Mouse (Mus musculus) intestine, embryonic 16.5 days (tissue): Measurements from ENCODE around the gene Tubb3. TPM values are rescaled to one million over a fixed set of nuclear protein-coding genes. Genes with fewer than 3 reads are reported as not detected.

Experiments
- ATAC-seq: fragments of 200-750 bp; cut with Nextera tagmentation; 2 replicates; pipeline ENCODE4 v1.8.0; 2017; ENCODE audit warnings: moderate TSS enrichment, moderate library complexity
- H3K27ac ChIP-seq: fragments of 300-500 bp; sonication (generic); 2 replicates; pipeline ENCODE4 v1.5.1; 2014; ENCODE audit warnings: mild to moderate bottlenecking, low read length
- H3K27me3 ChIP-seq: fragments of 300-500 bp; sonication (generic); replicated peaks from 2 replicates; pipeline ENCODE4 v1.6.1; 2014; ENCODE audit warnings: low read length, control low read depth, mixed read lengths; ENCODE audit not compliant: control insufficient read depth, insufficient read depth
- H3K36me3 ChIP-seq: fragments of 300-500 bp; sonication (generic); 2 replicates; pipeline ENCODE4 v1.6.1; 2014; ENCODE audit warnings: low read length, control low read depth; ENCODE audit not compliant: control insufficient read depth, insufficient read depth
- H3K4me1 ChIP-seq: fragments of 300-500 bp; sonication (generic); 2 replicates; pipeline ENCODE4 v1.6.1; 2014; ENCODE audit warnings: low read length, control low read depth, mixed read lengths; ENCODE audit not compliant: control insufficient read depth, insufficient read depth
- H3K4me2 ChIP-seq: fragments of 300-500 bp; sonication (generic); 2 replicates; pipeline ENCODE4 v1.6.1; 2014; ENCODE audit warnings: low read depth, low read length, control low read depth
- H3K4me3 ChIP-seq: fragments of 300-500 bp; sonication (generic); 2 replicates; pipeline ENCODE4 v1.5.1; 2014; ENCODE audit warnings: mild to moderate bottlenecking, low read length
- H3K9ac ChIP-seq: fragments of 300-500 bp; sonication (generic); 2 replicates; pipeline ENCODE4 v1.6.1; 2014; ENCODE audit warnings: low read depth, low read length
- H3K9me3 ChIP-seq: fragments of 300-500 bp; sonication (generic); 2 replicates; pipeline ENCODE4 v1.6.1; 2016; ENCODE audit warnings: low read length, control low read depth; ENCODE audit not compliant: control insufficient read depth
- WGBS: fragments of 180-500 bp; shearing (Covaris S2); extraction: QIAGEN DNeasy Blood & Tissue Kit; methylation state at CpG from one replicate; pipeline ENCODE4 v1.1.7; 2014; 5-methylcytosine and 5-hydroxymethylcytosine counted together
- polyA plus RNA-seq: library from polyadenylated mRNA; unstranded; fragments of >200 nt; fragmentation: Nextera tagmentation; extraction: Ambion mirVana; gene quantifications from 2 replicates; pipeline ENCODE4 v1.2.1, GENCODE M21; 2015

The Tubb3 gene
- polyA plus RNA-seq = 45.6 and 52.6 TPM in 2 replicates

DNA sequence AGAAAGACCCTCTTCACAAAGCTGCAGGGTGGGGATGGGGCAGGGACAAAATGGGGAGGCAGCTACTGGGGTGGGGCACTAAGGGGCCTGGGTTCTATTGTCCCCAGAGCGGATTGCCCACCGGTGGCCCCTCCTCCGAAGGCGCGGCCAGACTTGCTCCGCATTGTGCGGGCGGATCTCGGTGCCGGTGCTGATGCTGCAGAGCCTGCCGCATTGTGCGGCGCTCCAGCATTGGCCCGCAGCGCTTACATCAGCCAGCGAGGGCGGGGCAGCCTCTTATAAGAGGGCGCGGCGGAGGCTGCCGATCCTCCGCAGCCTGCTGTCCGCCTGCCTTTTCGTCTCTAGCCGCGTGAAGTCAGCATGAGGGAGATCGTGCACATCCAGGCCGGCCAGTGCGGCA lies at the start of gene Tubb3:
Gene Tubb3, plus strand, starts transcription at position 179 of the 400 bp plus-strand sequence.
- H3K4me3 ChIP-seq = peak within 1 kb of the TSS; percentile 35
- H3K9ac ChIP-seq = peak within 1 kb of the TSS; percentile 14; the same call in 1 of the 2 replicates
- no peaks in the 10 kb centered on the region for H3K9me3 ChIP-seq
- ATAC-seq = peak; percentile 77
- H3K4me1 ChIP-seq = peaks cover 11% of the 10 kb centered on the region
- H3K27me3 ChIP-seq = peaks cover 68% of the 10 kb centered on the region
- WGBS = under 1% methylated on average over 29 of the region's 29 CpGs
- no peak within 1 kb of the TSS for H3K27ac ChIP-seq
- H3K4me2 ChIP-seq = peak within 1 kb of the TSS; percentile 47
- H3K36me3 ChIP-seq = no peaks in the 10 kb centered on the region

DNA sequence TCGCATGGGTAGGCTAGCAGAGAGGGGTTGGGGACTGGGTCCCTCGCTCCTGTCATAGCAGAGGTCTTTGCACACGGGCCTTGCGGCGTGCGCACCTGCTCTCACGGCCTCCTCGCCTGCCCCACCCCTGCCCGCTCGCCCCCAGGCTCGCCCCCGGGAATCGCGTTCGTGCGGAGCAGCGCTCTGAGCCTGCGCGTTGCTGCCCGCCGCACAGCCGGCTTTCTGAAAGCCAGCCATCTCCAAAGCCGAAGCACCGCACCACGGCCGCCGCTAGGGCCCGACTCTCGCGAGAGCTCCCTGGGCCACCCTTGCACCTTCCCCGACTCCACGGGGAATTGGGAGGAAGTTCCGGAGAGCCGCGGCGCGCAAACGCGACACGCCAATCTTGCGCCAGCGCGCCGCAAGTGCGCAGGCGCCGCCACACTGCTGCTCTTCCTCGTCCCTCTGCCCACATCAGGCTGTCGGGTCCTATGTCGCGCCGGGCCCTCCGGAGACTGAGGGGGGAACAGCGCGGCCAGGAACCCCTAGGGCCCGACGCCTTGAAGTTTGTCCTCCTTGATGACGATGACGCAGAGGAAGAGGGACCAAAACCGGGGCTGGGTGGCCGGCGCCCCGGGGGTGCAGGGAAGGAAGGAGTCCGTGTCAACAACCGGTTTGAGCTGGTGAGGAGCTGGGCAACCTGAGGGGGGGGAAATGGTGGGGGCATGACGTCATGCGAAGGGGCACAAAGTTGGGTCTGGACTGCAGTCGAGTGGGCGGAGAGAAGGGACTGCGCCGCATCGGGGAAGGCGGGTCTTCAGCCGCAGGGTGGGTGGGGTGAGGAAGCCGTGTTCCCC lies 37.6 kb upstream of the Tubb3 start, which contains the start of gene Tcf25:
Gene Tcf25, plus strand, starts transcription at position 351 of the 836 bp plus-strand sequence.
- ATAC-seq = peak; percentile 93

DNA sequence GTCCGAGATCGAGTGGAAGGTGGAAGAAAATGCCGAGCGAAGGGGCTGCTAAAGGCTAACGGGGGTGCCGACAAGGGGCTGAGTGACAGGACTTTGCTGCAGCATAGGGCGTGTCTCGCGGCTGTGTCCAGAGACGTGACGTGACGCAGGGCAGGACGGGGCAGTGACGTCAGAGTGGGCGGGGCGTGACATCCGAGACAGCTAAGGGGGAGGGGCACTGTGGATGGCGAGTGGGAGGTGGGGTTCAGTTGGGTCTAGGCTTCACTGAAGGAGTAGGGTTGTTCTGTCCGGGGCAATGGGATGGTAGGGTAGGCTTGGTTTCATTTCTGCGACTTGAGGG lies 37.0 kb upstream of the Tubb3 start:
- no peaks in the 10 kb centered on the region for H3K36me3 ChIP-seq
- peak overlapping the region; percentile 90 for H3K9ac ChIP-seq
- ATAC-seq = peak; percentile 85
- H3K9me3 ChIP-seq = no peaks in the 10 kb centered on the region
- H3K4me1 ChIP-seq = peaks cover 12% of the 10 kb centered on the region
- H3K4me2 ChIP-seq = peak overlapping the region; percentile 78
- WGBS = under 1% methylated on average over 20 of the region's 20 CpGs
- H3K27me3 ChIP-seq = no peaks in the 10 kb centered on the region
- peak overlapping the region; percentile 99 for H3K27ac ChIP-seq
- peak overlapping the region; percentile 95 for H3K4me3 ChIP-seq

More for the DNA sequence above, 37.6 kb upstream of the Tubb3 start, which contains the start of gene Tcf25:
- peak within 1 kb of the TSS; percentile 78 for H3K4me2 ChIP-seq
- H3K9ac ChIP-seq = peak within 1 kb of the TSS; percentile 90
- H3K36me3 ChIP-seq = no peaks in the 10 kb centered on the region
- H3K27me3 ChIP-seq = no peaks in the 10 kb centered on the region
- WGBS = under 1% methylated on average over 75 of the region's 75 CpGs
- no peaks in the 10 kb centered on the region for H3K9me3 ChIP-seq
- peaks cover 12% of the 10 kb centered on the region for H3K4me1 ChIP-seq
- peak within 1 kb of the TSS; percentile 95 for H3K4me3 ChIP-seq
- peak within 1 kb of the TSS; percentile 99 for H3K27ac ChIP-seq

DNA sequence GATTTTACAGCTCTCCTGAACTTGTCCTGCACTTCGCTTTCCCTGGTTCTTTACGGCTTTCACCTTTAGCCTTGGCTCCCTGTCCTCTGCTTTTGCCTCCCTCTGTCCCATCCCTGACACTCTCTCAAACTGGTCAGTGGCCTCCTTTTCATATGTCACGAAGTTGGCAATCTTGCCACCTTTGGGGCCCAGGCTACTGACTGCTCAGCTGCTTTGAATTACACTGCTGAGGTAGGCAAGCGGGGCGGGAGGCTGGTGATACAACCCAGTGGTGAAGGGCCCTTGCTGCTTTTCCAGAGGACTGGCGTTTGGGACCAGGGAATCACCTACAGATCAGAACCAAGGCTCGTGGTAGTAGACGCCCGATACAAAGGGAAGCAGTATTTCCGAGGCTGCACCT lies 35.5 kb upstream of the Tubb3 start:
- 84% methylated on average over 10 of the region's 10 CpGs for WGBS
- Histone ChIP-seq H3K4me2 (no peak overlapping the region), H3K27me3 (no peaks in the 10 kb centered on the region), H3K4me1 (peaks cover 12% of the 10 kb centered on the region), H3K36me3 (no peaks in the 10 kb centered on the region), H3K9ac (no peak overlapping the region), H3K27ac (no peak overlapping the region), H3K4me3 (no peak overlapping the region), H3K9me3 (no peaks in the 10 kb centered on the region)
- no peak for ATAC-seq

DNA sequence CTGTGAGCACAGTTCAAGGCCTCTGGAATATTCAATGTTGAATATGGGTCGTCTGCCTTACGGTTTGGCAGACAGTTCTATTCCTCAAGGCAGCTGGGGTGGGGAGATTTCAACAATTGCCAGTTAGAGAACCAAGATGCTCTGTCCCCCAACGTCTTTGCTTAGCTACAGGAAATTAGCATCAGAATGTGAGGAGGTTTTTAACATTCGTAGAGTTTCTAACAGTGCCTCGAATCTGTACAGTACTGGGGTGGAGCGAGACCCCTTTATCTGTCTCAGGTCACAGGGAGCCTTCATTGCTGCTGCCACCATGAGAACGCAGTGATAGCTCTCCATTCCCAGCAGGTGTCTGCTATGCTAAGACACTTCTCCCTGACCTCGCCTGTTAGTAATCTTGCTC lies 35.1 kb upstream of the Tubb3 start:
- no peak for ATAC-seq
- Histone ChIP-seq H3K27me3 (no peaks in the 10 kb centered on the region), H3K4me3 (no peak overlapping the region), H3K27ac (no peak overlapping the region), H3K9ac (no peak overlapping the region), H3K4me1 (peaks cover 12% of the 10 kb centered on the region), H3K4me2 (no peak overlapping the region), H3K36me3 (no peaks in the 10 kb centered on the region), H3K9me3 (no peaks in the 10 kb centered on the region)
- WGBS = 78% methylated on average over 8 of the region's 8 CpGs

DNA sequence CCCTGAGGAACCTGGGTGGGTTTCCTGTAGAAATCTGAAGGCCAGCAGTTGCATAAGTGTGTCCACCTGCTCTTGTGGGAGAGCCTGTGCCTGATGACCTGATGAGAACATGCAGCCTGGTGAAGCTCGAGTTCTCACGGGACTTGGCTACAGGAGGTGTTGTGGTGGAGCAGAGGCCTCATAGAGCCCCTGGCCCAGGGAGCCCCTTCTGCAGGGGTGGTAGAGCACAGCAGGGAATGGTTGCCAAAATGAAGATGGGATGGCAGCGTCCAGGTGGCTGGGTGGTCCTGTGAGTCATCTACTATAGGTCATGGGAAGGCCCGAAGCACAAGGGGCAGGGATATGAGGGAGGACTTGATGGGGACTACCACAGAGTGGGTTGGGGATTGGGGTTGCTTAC lies 29.5 kb upstream of the Tubb3 start:
- Histone ChIP-seq H3K4me1 (no peaks in the 10 kb centered on the region), H3K4me3 (no peak overlapping the region), H3K9me3 (no peaks in the 10 kb centered on the region), H3K4me2 (no peak overlapping the region), H3K27ac (no peak overlapping the region), H3K9ac (no peak overlapping the region), H3K27me3 (no peaks in the 10 kb centered on the region), H3K36me3 (peaks cover 15% of the 10 kb centered on the region)
- ATAC-seq = no peak
- 91% methylated on average over 4 of the region's 4 CpGs for WGBS

DNA sequence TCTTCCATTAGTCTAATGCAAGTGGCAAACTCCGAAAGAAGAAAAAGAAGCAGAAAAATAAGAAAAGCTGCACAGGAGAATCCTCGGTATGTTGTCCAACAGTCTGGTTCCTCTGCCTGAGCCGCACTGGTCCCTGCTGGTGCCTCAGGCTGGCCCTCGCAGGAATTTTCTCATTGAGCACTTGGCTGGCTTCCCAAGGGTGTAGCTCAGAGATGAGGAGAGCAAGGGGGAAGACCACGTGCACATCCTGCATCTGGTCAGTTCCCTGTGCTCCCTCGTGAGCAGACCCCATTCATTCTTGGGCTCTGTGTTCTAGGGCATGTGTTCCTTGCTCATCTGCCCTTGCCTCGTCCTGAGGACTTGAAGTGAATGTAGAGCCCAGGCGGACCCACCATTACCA lies 28.7 kb upstream of the Tubb3 start:
- Histone ChIP-seq H3K27ac (no peak overlapping the region), H3K4me1 (no peaks in the 10 kb centered on the region), H3K9ac (no peak overlapping the region), H3K27me3 (no peaks in the 10 kb centered on the region), H3K9me3 (no peaks in the 10 kb centered on the region), H3K4me2 (no peak overlapping the region), H3K4me3 (no peak overlapping the region), H3K36me3 (peaks cover 16% of the 10 kb centered on the region)
- 84% methylated on average over 8 of the region's 8 CpGs for WGBS
- no peak for ATAC-seq

DNA sequence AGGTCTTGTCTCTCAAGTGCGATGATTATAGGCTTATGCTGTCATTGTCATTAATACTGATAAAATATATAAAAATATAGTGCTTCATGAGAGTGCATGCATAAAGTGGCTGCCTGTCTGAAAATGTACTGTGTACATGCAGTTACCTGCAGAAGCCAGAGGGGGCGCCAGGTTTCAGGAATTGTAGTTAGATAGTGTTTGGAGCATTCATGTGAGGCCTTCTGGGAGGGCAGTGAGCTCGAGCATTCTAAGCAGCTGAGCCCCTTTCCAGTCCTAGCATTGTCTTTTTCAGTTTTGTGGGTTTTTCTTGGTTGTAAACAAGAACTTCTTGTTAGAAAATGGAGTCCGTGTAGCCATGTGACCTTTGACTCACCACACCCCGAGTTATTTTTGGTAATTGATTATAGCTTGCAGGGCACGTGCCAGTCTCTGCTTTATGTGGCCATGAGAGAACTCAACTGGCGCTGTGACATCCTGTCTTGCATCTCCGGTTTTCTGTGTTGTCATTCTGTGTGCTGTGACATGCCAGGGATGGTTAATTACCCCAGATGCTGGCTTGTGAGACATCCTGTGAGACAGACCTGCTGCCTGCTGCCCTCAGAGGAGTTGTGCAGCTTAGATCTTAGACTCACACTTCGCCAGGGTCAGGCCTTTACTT lies 26.2 kb upstream of the Tubb3 start:
- H3K9me3 ChIP-seq = no peaks in the 10 kb centered on the region
- peaks cover 38% of the 10 kb centered on the region for H3K36me3 ChIP-seq
- H3K9ac ChIP-seq = no peak overlapping the region
- no peaks in the 10 kb centered on the region for H3K27me3 ChIP-seq
- no peak overlapping the region for H3K4me3 ChIP-seq
- no peak overlapping the region for H3K4me2 ChIP-seq
- H3K4me1 ChIP-seq = no peaks in the 10 kb centered on the region
- H3K27ac ChIP-seq = no peak overlapping the region
- 57% methylated on average over 9 of the region's 9 CpGs for WGBS
- no peak; the same call in 1 of the 2 replicates for ATAC-seq

DNA sequence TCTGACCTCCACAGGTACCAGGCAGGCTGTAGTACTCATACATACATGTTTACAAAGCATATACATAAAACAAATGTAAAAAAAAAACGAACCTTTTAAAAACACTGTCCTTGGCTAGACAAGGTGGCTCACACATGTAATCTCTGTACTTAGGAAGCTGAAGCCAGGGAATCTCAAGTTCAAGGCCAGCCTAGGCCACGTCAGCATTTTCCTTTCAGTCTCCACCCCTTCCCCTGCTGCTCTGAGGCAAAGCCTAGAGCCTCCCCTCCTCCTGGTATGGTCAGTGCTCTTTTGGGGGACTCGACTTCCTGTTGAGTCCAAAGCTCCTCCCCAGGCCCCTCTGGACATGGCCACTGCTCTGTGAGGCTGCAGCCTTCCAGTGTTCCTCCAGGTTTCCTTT lies 24.2 kb upstream of the Tubb3 start:
- Histone ChIP-seq H3K4me3 (no peak overlapping the region), H3K36me3 (peaks cover 41% of the 10 kb centered on the region), H3K9me3 (no peaks in the 10 kb centered on the region), H3K4me2 (no peak overlapping the region), H3K4me1 (no peaks in the 10 kb centered on the region), H3K27me3 (no peaks in the 10 kb centered on the region), H3K9ac (no peak overlapping the region), H3K27ac (no peak overlapping the region)
- WGBS = 85% methylated on average over 3 of the region's 3 CpGs
- ATAC-seq = no peak
